Mouse (Mus musculus) urinary bladder, postnatal 10 days (tissue): Measurements from ENCODE around the gene 2010003K11Rik.

ENCODE experiments used
- DNase-seq: peaks from one replicate; pipeline ENCODE4 v3.0.0; 2022; ENCODE audit warnings: low spot score

2010003K11Rik gene

GRCm38 (mm10) chr19:4497263-4497973 lies 965 bp downstream of the 2010003K11Rik start:
- DNase-seq, result no peak

- DNase-seq, result no peak
Observed at GRCm38 (mm10) chr19:4496535-4497262, 1.7 kb downstream of the 2010003K11Rik start.

GRCm38 (mm10) chr19:4495814-4496213 lies 2.6 kb downstream of the 2010003K11Rik start:
- DNase-seq, result no peak

GRCm38 (mm10) chr19:4494707-4495106 lies 3.7 kb downstream of the 2010003K11Rik start:
- no peak for DNase-seq

- no peak for DNase-seq
Observed at GRCm38 (mm10) chr19:4492526-4493296, 5.7 kb downstream of the 2010003K11Rik start.

- DNase-seq, result no peak
Observed at GRCm38 (mm10) chr19:4491080-4491695, 7.2 kb downstream of the 2010003K11Rik start.

- DNase-seq, result no peak
Observed at GRCm38 (mm10) chr19:4487877-4488276, 10.5 kb downstream of the 2010003K11Rik start.

- DNase-seq, result no peak
Observed at GRCm38 (mm10) chr19:4485006-4485405, 13.4 kb downstream of the 2010003K11Rik start.

- DNase-seq, result no peak
Observed at GRCm38 (mm10) chr19:4482111-4482859, 16.1 kb downstream of the 2010003K11Rik start.

- DNase-seq, result no peak
Observed at GRCm38 (mm10) chr19:4481326-4481725, 17.1 kb downstream of the 2010003K11Rik start.

GRCm38 (mm10) chr19:4480041-4480440 lies 18.3 kb downstream of the 2010003K11Rik start:
- no peak for DNase-seq

- DNase-seq, result no peak
Observed at GRCm38 (mm10) chr19:4478190-4478516, 20.2 kb downstream of the 2010003K11Rik start.

GRCm38 (mm10) chr19:4477345-4478189 lies 20.8 kb downstream of the 2010003K11Rik start, which contains the start of gene Syt12:
Gene Syt12 (minus strand): TSS chr19:4477447.
- DNase-seq, result no peak

- no peak for DNase-seq
Observed at GRCm38 (mm10) chr19:4476601-4477257, 21.7 kb downstream of the 2010003K11Rik start.

GRCm38 (mm10) chr19:4475224-4475925 lies 23.0 kb downstream of the 2010003K11Rik start:
- DNase-seq, result no peak

GRCm38 (mm10) chr19:4474739-4475138 lies 23.6 kb downstream of the 2010003K11Rik start:
- DNase-seq, result no peak

GRCm38 (mm10) chr19:4473549-4473948 lies 24.8 kb downstream of the 2010003K11Rik start:
- DNase-seq, result no peak

GRCm38 (mm10) chr19:4468363-4468762 lies 30.0 kb downstream of the 2010003K11Rik start:
- DNase-seq, result no peak

GRCm38 (mm10) chr19:4464666-4465065 lies 33.7 kb downstream of the 2010003K11Rik start:
- no peak for DNase-seq
